Mouse (Mus musculus) cerebellum, postnatal 10 days (tissue): ENCODE data around the gene Gm38393.
A peak's percentile ranks its signal among the peaks of the same experiment; 100 is the strongest.

Experiments used
- DNase-seq, 2 experiments: peaks; one replicate each; pipeline ENCODE4 v3.0.0; 2021; ENCODE audit warnings: mixed read lengths in 2 of 2

Gene Gm38393

GRCm38 (mm10) chr7:60004606-60005330 is at the start of gene Gm38393, which contains the start of gene Snurf:
Gene Gm38393, minus strand, starts transcription at chr7:60005064.
Gene Snurf, minus strand, starts transcription at chr7:60005049.
- peak; percentile 90 to 93 for DNase-seq

- DNase-seq = peak; percentile 68 to 73
Observed at GRCm38 (mm10) chr7:60047481-60048201, 42.8 kb upstream of the Gm38393 start.

- DNase-seq = no peak
Observed at GRCm38 (mm10) chr7:60013186-60013585, 8.3 kb upstream of the Gm38393 start.

GRCm38 (mm10) chr7:60007727-60008360 is 3.0 kb upstream of the Gm38393 start:
- peak; percentile 13 to 38 for DNase-seq

- DNase-seq = no peak
Observed at GRCm38 (mm10) chr7:60006262-60006661, 1.4 kb upstream of the Gm38393 start.

- DNase-seq = peak; percentile 68 to 78
Observed at GRCm38 (mm10) chr7:60003921-60004605, 801 bp downstream of the Gm38393 start.

GRCm38 (mm10) chr7:60003006-60003865 is 1.6 kb downstream of the Gm38393 start:
- DNase-seq = peak; percentile 68 to 71

- no peak for DNase-seq
Observed at GRCm38 (mm10) chr7:59978646-59979045, 26.2 kb downstream of the Gm38393 start.
